Mouse (Mus musculus) kidney, postnatal 25 days (tissue): ENCODE results near the gene Syt2.

ENCODE experiments used
- DNase-seq, 2 experiments: peaks; one replicate each; pipeline ENCODE4 v3.0.0; 2021; ENCODE audit warnings: mixed read lengths in 2 of 2

The Syt2 gene

GRCm38 (mm10) chr1:134774728-134775287, 128.3 kb downstream of the Syt2 start:
- DNase-seq, result peak; percentile 68 to 78

DNA sequence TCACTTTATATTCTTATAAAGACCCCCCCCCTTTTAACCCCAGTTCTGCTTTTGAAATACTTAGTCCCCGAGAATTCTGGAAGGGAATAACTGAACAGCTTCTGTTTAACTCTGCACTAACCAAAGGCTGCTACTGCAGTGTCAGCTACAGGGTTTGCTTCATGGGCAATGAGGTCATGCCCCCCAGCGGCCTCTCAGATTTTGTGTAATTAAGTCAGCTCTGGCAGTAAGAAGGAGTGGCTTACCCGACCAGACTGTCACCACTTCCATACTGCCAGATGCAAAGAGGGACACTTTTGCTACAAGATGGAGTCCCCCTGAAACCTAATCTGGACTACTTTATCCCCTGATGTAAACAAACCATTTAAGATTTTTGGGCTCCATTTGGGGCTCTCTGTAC, 129.2 kb downstream of the Syt2 start:
- no peak for DNase-seq

GRCm38 (mm10) chr1:134777201-134777885, 130.9 kb downstream of the Syt2 start:
- DNase-seq, result no peak

- no peak for DNase-seq
Observed at GRCm38 (mm10) chr1:134777936-134778548, 131.6 kb downstream of the Syt2 start.

DNA sequence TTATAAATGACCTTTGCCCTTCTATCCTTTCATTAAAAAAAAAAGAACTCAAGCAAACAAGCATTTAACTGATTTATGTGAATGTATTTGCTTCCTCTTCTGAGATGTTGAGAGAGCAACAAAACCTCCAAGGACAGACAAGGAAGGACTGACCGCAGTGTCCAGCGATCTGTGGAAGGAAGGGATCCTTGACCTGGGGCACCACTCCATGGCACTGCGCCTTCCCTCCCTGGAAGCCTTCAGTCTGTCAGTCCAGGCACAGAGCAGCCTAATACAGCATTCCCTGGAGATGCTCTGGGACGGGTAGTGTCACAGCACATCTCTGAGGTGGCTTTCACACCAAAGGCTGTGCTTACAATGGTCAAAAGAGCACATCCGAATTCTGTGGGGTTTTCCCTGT, 136.3 kb downstream of the Syt2 start:
- no peak for DNase-seq

GRCm38 (mm10) chr1:134783958-134784357, 137.5 kb downstream of the Syt2 start:
- DNase-seq, result no peak

DNA sequence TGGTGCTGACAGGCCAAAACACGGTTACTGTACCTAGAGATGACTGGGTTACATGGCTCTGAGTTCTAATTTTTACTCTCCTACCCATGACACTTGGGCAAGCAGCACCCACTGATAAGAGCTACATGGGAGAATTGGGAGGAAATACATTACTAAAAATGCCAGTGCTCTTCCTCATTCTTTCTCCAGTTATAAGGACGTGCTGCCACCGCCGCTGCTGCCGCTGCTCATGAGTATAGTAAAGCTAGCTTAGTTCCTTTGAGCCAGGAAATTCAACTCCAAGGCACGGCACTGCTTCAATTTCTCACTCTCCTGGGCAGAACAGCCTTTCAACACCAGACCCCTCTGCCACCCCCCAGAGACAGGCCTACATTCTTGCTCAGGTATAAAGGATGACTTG, 138.0 kb downstream of the Syt2 start:
- no peak for DNase-seq

DNA sequence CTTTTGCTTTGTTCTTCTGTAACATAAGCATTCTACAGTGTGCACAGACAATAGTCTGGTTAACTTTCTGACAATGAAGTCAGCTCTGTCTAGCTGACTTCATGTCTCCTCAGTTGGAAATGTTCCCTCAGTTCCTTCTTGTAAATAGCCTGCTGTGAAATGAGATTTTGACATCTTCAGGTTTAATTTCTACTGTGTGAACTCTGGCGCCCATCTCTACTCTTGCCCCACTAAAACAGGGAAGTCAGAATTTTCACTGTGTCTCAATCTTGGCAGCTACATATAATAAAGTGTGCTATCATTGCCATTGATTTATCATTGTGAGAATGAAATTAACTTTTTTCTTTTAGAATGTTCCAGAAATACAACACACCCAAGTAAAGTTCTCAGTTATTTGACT, 138.4 kb downstream of the Syt2 start:
- no peak for DNase-seq

DNA sequence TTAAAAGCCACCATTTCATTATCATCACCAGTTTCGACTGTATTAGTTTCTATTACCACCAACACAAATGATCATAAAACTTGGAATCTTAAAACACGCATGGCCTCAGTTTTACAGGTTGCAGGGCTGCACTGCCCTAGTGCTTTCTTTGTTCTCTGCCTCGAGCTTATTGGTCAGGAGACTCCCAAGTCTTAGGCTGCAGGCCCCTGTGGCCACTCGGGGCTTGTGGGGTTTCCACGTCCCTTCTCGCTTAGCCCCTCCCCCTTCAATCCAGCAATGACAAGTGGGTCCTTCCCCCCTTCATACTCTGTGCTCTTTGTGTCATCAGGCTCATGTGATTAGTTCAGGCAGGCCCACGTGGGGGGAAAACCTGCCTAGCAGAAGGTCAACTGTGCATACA, 141.6 kb downstream of the Syt2 start:
- DNase-seq, result no peak

- DNase-seq, result no peak
Observed at GRCm38 (mm10) chr1:134790716-134791439, 144.4 kb downstream of the Syt2 start.

GRCm38 (mm10) chr1:134791456-134791855, 145.0 kb downstream of the Syt2 start:
- no peak for DNase-seq

DNA sequence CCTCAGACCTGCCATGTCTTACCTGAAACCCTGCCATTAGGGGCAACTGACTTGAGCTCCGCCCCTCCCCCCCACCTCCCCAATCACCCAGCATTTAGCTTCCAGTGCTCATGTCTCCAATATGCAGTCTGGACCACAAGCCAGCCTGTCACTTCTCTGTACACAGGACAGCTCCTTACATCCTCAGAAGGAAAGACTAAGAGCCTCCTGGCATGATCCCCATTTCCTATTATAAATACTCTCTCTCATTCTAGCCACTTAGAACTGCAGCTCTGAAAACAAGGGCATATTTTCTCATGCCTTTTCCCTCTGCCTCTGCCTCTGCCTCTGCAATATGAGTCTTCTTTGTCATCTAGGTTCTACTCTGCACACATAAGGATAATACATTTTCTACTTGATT, 149.6 kb downstream of the Syt2 start:
- no peak for DNase-seq

DNA sequence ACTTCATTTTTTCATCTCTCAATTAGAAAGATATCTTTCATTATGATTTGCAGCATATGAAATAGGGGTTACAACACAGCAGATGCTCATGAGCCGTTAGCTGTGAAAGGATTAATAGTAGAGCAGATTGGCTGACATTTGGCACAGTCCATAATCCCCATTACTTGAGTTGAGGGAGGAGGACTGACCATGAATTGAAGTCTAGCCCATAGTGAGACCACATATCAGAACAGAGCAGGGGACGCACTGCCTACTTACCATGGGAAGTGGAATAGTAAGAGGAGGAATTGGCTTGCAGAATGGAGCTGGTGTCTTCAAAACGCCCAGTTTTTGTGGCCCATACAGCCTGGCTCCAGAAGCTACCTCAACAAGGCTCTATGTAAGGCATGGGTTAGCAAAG, 150.1 kb downstream of the Syt2 start:
- no peak for DNase-seq

DNA sequence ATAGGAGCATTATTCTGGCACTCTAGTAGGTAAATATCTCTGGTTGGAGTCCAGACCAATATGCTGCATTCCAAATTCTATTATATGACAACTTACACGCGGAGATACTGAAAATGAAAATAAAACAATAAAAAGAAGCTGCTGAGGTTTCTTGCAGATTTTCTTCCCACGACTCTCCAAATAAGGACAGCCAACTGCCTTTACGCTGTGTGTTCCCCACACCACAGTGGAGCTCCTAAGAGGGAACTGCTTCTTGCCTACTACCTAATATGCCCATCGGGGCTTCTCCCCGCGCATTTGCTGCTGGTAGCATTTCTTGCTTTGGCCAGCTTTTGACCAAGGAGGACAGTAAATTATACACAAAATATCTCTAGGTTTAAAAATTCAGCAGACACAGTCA, 155.3 kb downstream of the Syt2 start:
- no peak for DNase-seq

GRCm38 (mm10) chr1:134803286-134804117, 157.0 kb downstream of the Syt2 start:
- DNase-seq, result peak; percentile 70 to 75

DNA sequence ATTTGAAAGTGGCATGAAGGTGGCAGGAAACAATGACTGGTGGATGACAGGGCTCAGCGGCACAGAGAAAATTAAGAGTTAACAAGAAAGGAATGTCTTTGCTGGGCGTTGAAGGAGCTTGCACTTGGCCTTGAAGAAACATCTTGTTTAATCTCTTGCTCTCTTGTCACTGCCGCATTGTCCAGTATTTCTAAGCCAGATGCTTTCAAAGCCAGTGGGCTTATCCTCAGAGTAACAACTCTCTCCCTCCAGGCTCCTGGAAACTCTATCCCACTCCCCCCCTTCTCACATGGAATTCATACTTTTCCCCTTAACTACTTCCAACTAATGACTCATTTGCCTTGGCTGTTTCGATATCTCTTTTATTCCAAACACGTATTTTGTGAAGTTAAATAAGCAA, 157.9 kb downstream of the Syt2 start:
- no peak for DNase-seq

GRCm38 (mm10) chr1:134805471-134805870, 159.0 kb downstream of the Syt2 start:
- no peak for DNase-seq
